Mouse (Mus musculus) spleen, postnatal 10 days (tissue): Measurements from ENCODE around the gene Foxd4.
"Not testable (repeated sequence)": the region's sequence is repeated elsewhere in the genome, so short reads cannot be mapped to it uniquely, and the experiment has no call there.

Experiments
- DNase-seq, 2 experiments: peaks; one replicate each; pipeline ENCODE4 v3.0.0; 2021 to 2022; ENCODE audit warnings: low spot score in 2 of 2

Foxd4 gene

DNA sequence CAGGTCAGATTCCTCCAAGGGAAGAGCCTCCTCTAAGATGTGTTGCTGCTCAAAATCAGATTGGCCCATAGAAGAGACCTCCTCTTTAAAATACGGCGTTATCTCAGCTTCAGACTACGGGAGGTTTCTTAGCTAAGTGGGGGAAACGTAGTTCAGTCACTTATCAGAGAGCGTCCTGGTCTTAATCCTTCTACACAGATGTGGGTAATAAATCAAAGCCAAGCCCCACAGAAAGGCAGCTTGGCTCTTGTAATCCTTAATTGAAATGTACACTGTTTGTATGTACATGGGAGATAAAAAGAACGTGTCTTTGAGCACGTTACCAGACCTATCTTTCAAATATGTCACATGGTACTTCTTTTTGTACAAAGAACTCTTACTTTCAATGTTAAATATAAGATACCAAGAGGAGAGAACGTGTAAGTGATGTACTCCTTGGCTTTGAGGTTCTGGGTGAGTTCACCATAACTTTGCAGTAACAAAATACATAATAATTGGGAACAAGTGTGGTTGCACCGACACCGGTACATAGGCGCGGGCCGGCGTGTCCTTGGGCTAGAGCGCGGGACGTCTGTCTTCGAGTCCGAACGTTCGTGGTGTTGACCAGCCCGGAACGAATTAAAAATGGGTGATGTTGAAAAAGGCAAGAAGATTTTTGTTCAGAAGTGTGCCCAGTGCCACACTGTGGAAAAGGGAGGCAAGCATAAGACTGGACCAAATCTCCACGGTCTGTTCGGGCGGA is 25.7 kb downstream of the Foxd4 start, which contains the start of gene Gm10053:
TSS of gene Gm10053 (plus strand) at position 558 of the 742 bp plus-strand sequence.
- DNase-seq = not testable (repeated sequence)

DNA sequence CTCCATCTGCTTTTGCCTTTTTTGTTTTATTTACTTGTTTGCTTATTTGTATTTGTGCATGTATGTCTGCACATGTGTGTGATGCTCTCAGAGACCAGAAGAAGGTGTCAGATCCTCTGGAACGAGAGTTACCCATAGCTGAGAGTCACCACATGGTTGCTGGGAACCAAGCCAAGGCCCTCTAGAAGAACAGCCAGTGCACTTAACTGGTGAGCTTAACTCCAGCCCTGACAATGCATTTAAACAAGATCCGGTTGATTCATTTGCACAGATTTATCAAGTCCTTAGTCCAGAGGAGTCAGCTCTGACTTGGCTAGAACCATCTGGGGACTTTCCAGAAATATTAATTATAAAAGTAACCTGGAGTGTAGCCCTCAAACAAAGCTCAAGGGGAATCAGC is 27.1 kb downstream of the Foxd4 start:
- no peak for DNase-seq

GRCm38 (mm10) chr19:24871037-24871635 is 29.9 kb downstream of the Foxd4 start:
- peak; percentile 22 to 74 for DNase-seq

DNA sequence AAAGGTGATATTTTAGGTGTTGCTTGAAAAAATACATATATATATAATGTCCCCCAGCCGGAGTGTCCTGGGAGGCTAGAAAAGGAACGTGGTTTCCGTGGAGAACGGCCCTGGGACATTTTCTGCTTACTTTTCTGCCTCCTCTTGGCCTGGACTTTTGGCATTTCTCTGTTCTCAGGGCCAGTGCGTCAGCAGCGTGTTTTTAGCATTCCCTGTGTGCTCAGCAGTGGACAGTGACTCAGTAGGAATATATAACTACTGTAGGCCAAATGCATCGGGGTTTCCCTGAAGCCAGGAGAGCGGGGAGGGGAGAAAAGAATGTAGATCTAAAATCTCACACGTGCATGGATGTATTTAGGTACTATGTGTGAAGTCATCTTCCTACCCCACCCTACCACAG is 35.6 kb downstream of the Foxd4 start:
- DNase-seq = no peak

DNA sequence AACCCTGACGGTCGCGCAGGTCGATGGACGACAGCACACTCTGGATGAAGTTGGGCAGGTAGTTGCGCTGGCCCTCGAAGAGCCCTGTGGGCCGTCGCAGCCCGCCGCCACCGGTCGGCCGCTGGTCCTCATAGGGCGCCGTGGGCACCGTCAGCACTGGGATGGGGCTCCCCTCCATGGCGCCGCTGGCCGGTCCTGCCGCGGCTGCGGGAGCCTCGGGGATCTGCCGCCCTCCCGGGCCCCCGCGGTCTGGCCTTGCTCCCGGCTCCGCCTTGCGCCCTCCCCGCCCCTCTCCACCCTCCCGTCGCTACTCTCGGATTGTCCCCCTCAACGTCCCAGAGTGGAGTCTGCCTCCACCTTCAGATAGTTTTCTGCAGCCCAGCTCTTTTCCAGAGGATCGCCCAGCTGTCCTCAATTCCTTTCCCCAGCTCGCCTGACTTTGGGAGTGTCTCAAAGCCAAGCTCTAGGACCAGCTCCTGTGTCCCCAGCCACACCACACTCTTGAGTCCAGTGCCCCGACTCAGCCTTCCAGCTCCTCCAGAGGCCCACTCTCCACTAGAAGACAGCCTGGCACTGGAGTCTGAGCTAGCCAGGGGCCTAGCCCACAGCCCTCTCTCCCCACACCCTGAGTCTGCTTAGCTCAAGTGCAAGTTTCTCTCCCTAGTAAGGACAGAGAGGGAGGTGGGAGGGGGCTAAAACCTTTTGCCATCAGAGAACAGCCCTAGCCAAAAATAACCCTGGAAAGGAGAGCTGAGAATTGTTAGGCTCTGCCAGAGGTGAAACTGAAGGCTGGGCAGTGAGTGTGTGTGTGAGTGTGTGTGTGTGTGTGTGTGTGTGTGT is 39.2 kb downstream of the Foxd4 start, which contains the start of gene Pgm5:
TSS of gene Pgm5 (minus strand) at position 244 of the 840 bp plus-strand sequence.
- DNase-seq = no peak

- DNase-seq = no peak
These were observed 39.8 kb downstream of the Foxd4 start for GRCm38 (mm10) chr19:24861276-24861611.

DNA sequence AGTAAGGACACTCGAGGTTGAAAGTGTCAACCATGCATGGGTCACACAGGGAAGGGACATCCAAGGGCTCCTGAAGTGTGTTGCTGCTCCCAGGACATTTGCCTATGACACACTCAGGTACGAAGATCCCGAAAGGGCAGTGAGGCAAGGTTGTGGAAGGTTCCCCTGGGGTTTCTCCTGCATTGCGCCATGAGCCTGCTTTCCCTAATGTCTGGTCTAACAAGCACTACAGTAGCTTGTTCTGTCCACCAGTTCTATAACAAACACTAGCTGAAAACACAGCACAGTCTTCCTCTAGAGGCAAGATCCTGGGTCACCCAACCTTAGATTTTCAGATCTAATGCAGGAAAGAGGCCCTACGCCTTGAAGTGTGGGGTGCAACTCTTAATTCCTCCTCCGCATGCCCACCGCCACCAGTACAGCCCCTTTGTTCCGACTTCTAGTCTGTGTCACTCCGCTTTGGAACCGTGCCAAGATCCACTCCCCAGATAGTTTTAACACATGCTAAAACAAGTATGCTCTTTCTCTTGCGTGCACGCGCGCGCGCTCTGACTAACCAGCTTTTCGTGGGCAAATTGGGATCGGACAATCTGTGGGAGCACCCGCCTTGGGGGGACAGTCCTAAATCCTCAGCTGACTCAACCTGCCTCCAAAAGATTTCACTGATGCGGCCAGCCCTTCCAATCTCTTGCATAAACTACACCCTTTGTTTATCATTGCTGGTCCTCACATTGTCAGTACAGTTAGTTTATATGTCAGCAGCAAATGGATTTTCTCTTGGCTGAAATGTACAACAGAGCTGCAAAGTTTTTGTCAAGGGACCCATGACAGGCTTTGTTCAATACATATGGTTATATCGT is 49.3 kb downstream of the Foxd4 start:
- no peak for DNase-seq
